Mouse (Mus musculus): ENCODE results near the gene Corin. TPM values are rescaled to one million over a fixed set of nuclear protein-coding genes. Genes with fewer than 3 reads are reported as not detected.

Gene Corin
- polyA plus RNA-seq, 1 experiment from 2014 or later = 16.2 TPM

- no peak for ATAC-seq (ENCODE audit: low FRiP score)
- H3K27me3 ChIP-seq = no peaks in the 10 kb centered on the region
- H3K4me3 ChIP-seq = no peak overlapping the region
- no peak overlapping the region for H3K27ac ChIP-seq
- H3K4me1 ChIP-seq = no peaks in the 10 kb centered on the region
- H3K9me3 ChIP-seq (replicated peaks) = no peaks in the 10 kb centered on the region
- H3K36me3 ChIP-seq = no peaks in the 10 kb centered on the region
- H3K4me2 ChIP-seq (replicated peaks) = no peak overlapping the region
- 77% methylated on average over 12 of the region's 12 CpGs for WGBS
- no peak overlapping the region for H3K9ac ChIP-seq
Measured at GRCm38 (mm10) chr5:72472317-72473009, 31.8 kb downstream of the Corin start.

GRCm38 (mm10) chr5:72471746-72472145 is 32.5 kb downstream of the Corin start:
- Histone ChIP-seq H3K4me3 (no peak overlapping the region), H3K4me1 (no peaks in the 10 kb centered on the region), H3K27me3 (no peaks in the 10 kb centered on the region), H3K36me3 (no peaks in the 10 kb centered on the region), H3K27ac (no peak overlapping the region), H3K4me2 (replicated peaks) (no peak overlapping the region), H3K9ac (no peak overlapping the region), H3K9me3 (replicated peaks) (no peaks in the 10 kb centered on the region)
- ATAC-seq (ENCODE audit: low FRiP score) = no peak
- WGBS = 76% methylated on average over 7 of the region's 7 CpGs

- Histone ChIP-seq H3K4me2 (replicated peaks) (no peak overlapping the region), H3K4me1 (no peaks in the 10 kb centered on the region), H3K36me3 (no peaks in the 10 kb centered on the region), H3K9ac (no peak overlapping the region), H3K27me3 (no peaks in the 10 kb centered on the region), H3K27ac (no peak overlapping the region), H3K9me3 (replicated peaks) (no peaks in the 10 kb centered on the region), H3K4me3 (no peak overlapping the region)
- WGBS = 65% methylated on average over 3 of the region's 3 CpGs
- ATAC-seq (ENCODE audit: low FRiP score) = no peak
Measured at GRCm38 (mm10) chr5:72464932-72465331, 39.3 kb downstream of the Corin start.

- Histone ChIP-seq H3K4me3 (no peak overlapping the region), H3K4me2 (replicated peaks) (no peak overlapping the region), H3K9me3 (replicated peaks) (no peaks in the 10 kb centered on the region), H3K27ac (no peak overlapping the region), H3K27me3 (no peaks in the 10 kb centered on the region), H3K36me3 (no peaks in the 10 kb centered on the region), H3K9ac (no peak overlapping the region), H3K4me1 (no peaks in the 10 kb centered on the region)
- WGBS = 87% methylated on average over 7 of the region's 7 CpGs
- no peak for ATAC-seq (ENCODE audit: low FRiP score)
Measured at GRCm38 (mm10) chr5:72459374-72460112, 44.7 kb downstream of the Corin start.

GRCm38 (mm10) chr5:72453690-72454089 is 50.6 kb downstream of the Corin start:
- Histone ChIP-seq H3K4me1 (no peaks in the 10 kb centered on the region; the same call in 1 of the 2 replicates), H3K36me3 (no peaks in the 10 kb centered on the region), H3K9ac (no peak overlapping the region), H3K4me3 (no peak overlapping the region), H3K27ac (no peak overlapping the region), H3K27me3 (no peaks in the 10 kb centered on the region), H3K9me3 (replicated peaks) (no peaks in the 10 kb centered on the region), H3K4me2 (replicated peaks) (no peak overlapping the region)
- no peak for ATAC-seq (ENCODE audit: low FRiP score)
- 73% methylated on average over 2 of the region's 2 CpGs for WGBS

- 72% methylated on average over 11 of the region's 11 CpGs for WGBS
- no peak for ATAC-seq (ENCODE audit: low FRiP score)
- H3K4me2 ChIP-seq (replicated peaks) = no peak overlapping the region
- H3K4me3 ChIP-seq = no peak overlapping the region
- H3K4me1 ChIP-seq = no peaks in the 10 kb centered on the region; the same call in 1 of the 2 replicates
- H3K9me3 ChIP-seq (replicated peaks) = no peaks in the 10 kb centered on the region
- H3K36me3 ChIP-seq = no peaks in the 10 kb centered on the region
- H3K27ac ChIP-seq = no peak overlapping the region
- no peak overlapping the region for H3K9ac ChIP-seq
- H3K27me3 ChIP-seq = no peaks in the 10 kb centered on the region
Measured at GRCm38 (mm10) chr5:72453176-72453575, 51.1 kb downstream of the Corin start.

- ATAC-seq (ENCODE audit: low FRiP score) = no peak
- Histone ChIP-seq H3K9me3 (replicated peaks) (no peaks in the 10 kb centered on the region), H3K4me1 (no peaks in the 10 kb centered on the region; the same call in 1 of the 2 replicates), H3K27me3 (no peaks in the 10 kb centered on the region), H3K9ac (no peak overlapping the region), H3K36me3 (no peaks in the 10 kb centered on the region), H3K4me3 (no peak overlapping the region), H3K4me2 (replicated peaks) (no peak overlapping the region), H3K27ac (no peak overlapping the region)
- 57% methylated on average over 4 of the region's 4 CpGs for WGBS
Measured at GRCm38 (mm10) chr5:72452750-72453149, 51.5 kb downstream of the Corin start.

- Histone ChIP-seq H3K36me3 (no peaks in the 10 kb centered on the region), H3K9me3 (replicated peaks) (no peaks in the 10 kb centered on the region), H3K4me3 (no peak overlapping the region), H3K9ac (no peak overlapping the region), H3K27ac (no peak overlapping the region), H3K27me3 (no peaks in the 10 kb centered on the region), H3K4me1 (no peaks in the 10 kb centered on the region; the same call in 1 of the 2 replicates), H3K4me2 (replicated peaks) (no peak overlapping the region)
- WGBS = 50% methylated on average over 2 of the region's 2 CpGs
- no peak for ATAC-seq (ENCODE audit: low FRiP score)
Measured at GRCm38 (mm10) chr5:72448846-72449245, 55.4 kb downstream of the Corin start.

GRCm38 (mm10) chr5:72446104-72446503 is 58.2 kb downstream of the Corin start:
- Histone ChIP-seq H3K4me2 (replicated peaks) (no peak overlapping the region), H3K27ac (no peak overlapping the region), H3K27me3 (no peaks in the 10 kb centered on the region), H3K9ac (no peak overlapping the region), H3K4me1 (no peaks in the 10 kb centered on the region), H3K4me3 (no peak overlapping the region), H3K36me3 (no peaks in the 10 kb centered on the region), H3K9me3 (replicated peaks) (no peaks in the 10 kb centered on the region)
- no peak for ATAC-seq (ENCODE audit: low FRiP score)
- 91% methylated on average over 11 of the region's 11 CpGs for WGBS

- no peak overlapping the region for H3K4me3 ChIP-seq
- no peak for ATAC-seq (ENCODE audit: low FRiP score)
- no peaks in the 10 kb centered on the region for H3K36me3 ChIP-seq
- no peak overlapping the region for H3K27ac ChIP-seq
- H3K4me2 ChIP-seq (replicated peaks) = no peak overlapping the region
- no peak overlapping the region for H3K9ac ChIP-seq
- no peaks in the 10 kb centered on the region for H3K9me3 ChIP-seq (replicated peaks)
- whole genome bisulfite sequencing = 70% methylated on average over 11 of the region's 11 CpGs
- H3K27me3 ChIP-seq = no peaks in the 10 kb centered on the region
- H3K4me1 ChIP-seq = no peaks in the 10 kb centered on the region
Measured at GRCm38 (mm10) chr5:72443946-72444345, 60.3 kb downstream of the Corin start.

- H3K36me3 ChIP-seq = no peaks in the 10 kb centered on the region
- H3K4me1 ChIP-seq = no peaks in the 10 kb centered on the region
- ATAC-seq (ENCODE audit: low FRiP score) = no peak
- H3K4me3 ChIP-seq = no peak overlapping the region
- no peak overlapping the region for H3K27ac ChIP-seq
- no peaks in the 10 kb centered on the region for H3K27me3 ChIP-seq
- WGBS = 71% methylated on average over 4 of the region's 4 CpGs
- H3K9ac ChIP-seq = no peak overlapping the region
- H3K4me2 ChIP-seq (replicated peaks) = no peak overlapping the region
- H3K9me3 ChIP-seq (replicated peaks) = no peaks in the 10 kb centered on the region
Measured at GRCm38 (mm10) chr5:72443007-72443406, 61.3 kb downstream of the Corin start.

- Histone ChIP-seq H3K4me3 (no peak overlapping the region), H3K27ac (no peak overlapping the region), H3K4me1 (no peaks in the 10 kb centered on the region), H3K4me2 (replicated peaks) (no peak overlapping the region), H3K27me3 (no peaks in the 10 kb centered on the region), H3K9me3 (replicated peaks) (no peaks in the 10 kb centered on the region), H3K9ac (no peak overlapping the region), H3K36me3 (no peaks in the 10 kb centered on the region)
- 68% methylated on average over 10 of the region's 10 CpGs for WGBS
- no peak for ATAC-seq (ENCODE audit: low FRiP score)
Measured at GRCm38 (mm10) chr5:72441181-72441580, 63.1 kb downstream of the Corin start.

- ATAC-seq (ENCODE audit: low FRiP score) = no peak
- Histone ChIP-seq H3K4me2 (replicated peaks) (no peak overlapping the region), H3K9me3 (replicated peaks) (no peaks in the 10 kb centered on the region), H3K36me3 (no peaks in the 10 kb centered on the region), H3K4me1 (no peaks in the 10 kb centered on the region), H3K9ac (no peak overlapping the region), H3K27me3 (no peaks in the 10 kb centered on the region), H3K4me3 (no peak overlapping the region), H3K27ac (no peak overlapping the region)
- 96% methylated on average over 11 of the region's 11 CpGs for WGBS
Measured at GRCm38 (mm10) chr5:72435085-72435484, 69.2 kb downstream of the Corin start.

All from hindbrain, embryonic 12.5 days (tissue).